Mouse (Mus musculus) kidney, adult 2 months (tissue): ENCODE measurements around the gene Jade3.

ENCODE experiments used
- CTCF ChIP-seq: fragments of 200-500 bp; conservative IDR thresholded peaks from 2 replicates; pipeline ENCODE4 v1.5.1; 2011; ENCODE audit warnings: low read depth, mild to moderate bottlenecking, control low read depth, low read length, moderate library complexity, mixed read lengths; ENCODE audit not compliant: insufficient read depth, insufficient read length
- POLR2A ChIP-seq: fragments of 200-500 bp; IDR thresholded peaks from one replicate; pipeline ENCODE4 v1.6.1; 2011; ENCODE audit warnings: low read depth, low read length, control low read depth

DNA sequence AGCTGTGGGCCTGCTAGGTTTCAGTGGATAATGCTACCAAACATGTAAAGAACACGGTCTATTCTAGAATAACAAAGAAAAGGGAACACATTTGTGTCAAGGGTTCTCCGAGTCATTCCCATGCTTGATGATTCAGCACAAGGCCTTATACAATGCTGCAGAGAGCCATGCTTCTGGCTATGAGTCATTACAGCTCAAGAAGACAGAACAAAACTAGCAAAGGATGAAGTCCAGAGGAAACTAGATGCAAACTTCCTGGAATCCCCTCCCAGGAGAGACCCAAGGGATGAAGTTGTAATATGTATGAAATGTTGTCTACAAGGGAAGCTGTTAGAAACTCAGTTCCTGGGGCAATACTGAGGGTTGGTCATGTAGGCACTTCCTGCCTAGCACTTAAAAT, 7.0 kb upstream of the Jade3 start:
- TF ChIP-seq CTCF (no peak), POLR2A (no peak)
